Mouse (Mus musculus) right cerebral cortex, postnatal 4 days (tissue): Measurements from ENCODE around the gene Drc3.

Source experiments
- DNase-seq: peaks from one replicate; pipeline ENCODE4 v3.0.0-alpha.2; 2022

Drc3 gene

DNA sequence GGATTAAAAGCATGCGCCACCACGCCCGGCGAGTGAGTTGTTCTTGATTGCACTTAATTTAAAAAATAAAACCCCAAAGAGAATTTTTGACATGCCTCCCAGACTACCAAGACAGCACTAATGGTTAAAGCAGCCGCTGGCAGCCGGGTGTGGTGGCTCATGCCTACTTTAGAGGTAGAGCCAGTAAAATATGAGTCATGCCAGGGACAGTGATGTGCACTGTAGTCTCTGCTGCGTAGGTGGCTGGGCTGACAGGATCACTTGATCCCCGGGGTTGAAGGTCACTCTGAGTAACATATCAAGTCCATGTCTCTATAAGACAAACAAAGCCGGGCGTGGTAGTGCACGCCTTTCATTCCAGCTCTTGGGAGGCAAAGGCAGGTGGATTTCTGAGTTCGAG lies 13.8 kb upstream of the Drc3 start:
- DNase-seq: no peak

- DNase-seq: no peak
Observed at GRCm38 (mm10) chr11:60345868-60346267, 7.3 kb upstream of the Drc3 start.

- DNase-seq: no peak
Observed at GRCm38 (mm10) chr11:60346537-60346936, 6.6 kb upstream of the Drc3 start.

DNA sequence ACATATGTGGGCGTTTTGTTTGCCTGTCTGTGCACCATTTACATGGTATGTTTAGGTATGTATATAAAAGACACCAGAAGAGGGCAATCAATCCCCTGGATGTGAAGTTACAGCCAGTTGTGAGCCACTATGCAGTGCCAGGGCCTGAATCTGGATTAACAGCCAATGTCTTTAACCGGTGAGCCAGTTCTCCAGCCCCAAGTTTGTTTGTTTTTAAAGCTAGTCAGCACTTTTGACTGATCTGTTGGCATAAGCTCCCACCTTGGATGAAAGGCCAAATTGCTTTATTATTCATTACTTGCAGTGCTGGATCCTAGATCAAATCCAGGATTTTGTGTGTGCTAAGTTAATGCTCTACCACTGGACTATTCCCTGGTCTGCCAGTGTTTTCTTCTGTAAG lies 1.7 kb upstream of the Drc3 start:
- no peak for DNase-seq

GRCm38 (mm10) chr11:60351925-60352371 lies 1.2 kb upstream of the Drc3 start:
- DNase-seq: peak; percentile 19

GRCm38 (mm10) chr11:60355952-60356351 lies 2.8 kb downstream of the Drc3 start:
- DNase-seq: no peak

DNA sequence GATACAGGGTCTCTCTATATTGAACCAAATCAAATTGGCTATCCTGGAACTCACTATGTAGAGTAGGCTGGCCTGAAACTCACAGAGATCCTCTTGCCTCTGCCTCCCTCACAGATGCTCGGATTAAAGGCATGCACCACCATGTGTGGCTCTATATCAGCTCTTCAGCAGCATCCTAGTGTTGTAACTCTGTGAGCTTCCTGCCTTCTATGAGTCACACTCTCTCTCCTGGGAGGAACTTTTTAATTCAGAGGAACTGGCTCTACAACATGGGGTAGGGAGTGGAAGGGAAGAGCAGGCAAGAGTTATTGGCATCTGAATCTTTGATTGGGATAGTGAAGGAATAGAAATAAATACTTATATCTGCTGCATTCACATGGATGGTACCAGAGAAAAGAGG lies 4.0 kb downstream of the Drc3 start:
- no peak for DNase-seq

GRCm38 (mm10) chr11:60358548-60358947 lies 5.4 kb downstream of the Drc3 start:
- no peak for DNase-seq

- no peak for DNase-seq
Observed at GRCm38 (mm10) chr11:60359138-60359537, 6.0 kb downstream of the Drc3 start.

DNA sequence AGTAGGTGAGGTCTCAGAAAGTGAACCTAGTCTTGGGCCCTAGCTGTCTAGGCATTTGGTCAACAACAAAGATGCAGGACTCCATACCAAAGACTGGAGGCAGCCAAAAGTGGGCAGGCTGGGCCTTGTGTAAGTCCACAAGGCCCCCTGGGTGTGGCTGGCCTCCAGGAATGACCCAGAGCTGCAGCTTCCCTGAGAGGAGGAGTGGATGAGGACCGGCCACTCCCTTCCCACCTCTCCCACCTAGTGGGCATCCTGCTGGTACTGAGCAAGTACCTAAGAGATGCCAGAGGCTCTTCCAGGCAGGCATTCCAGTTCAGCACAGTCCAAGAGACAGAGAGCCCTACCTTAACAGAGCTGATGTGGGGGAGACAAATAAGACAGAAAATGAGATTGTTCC lies 6.8 kb downstream of the Drc3 start:
- no peak for DNase-seq

GRCm38 (mm10) chr11:60360631-60361201 lies 7.6 kb downstream of the Drc3 start:
- DNase-seq: no peak

DNA sequence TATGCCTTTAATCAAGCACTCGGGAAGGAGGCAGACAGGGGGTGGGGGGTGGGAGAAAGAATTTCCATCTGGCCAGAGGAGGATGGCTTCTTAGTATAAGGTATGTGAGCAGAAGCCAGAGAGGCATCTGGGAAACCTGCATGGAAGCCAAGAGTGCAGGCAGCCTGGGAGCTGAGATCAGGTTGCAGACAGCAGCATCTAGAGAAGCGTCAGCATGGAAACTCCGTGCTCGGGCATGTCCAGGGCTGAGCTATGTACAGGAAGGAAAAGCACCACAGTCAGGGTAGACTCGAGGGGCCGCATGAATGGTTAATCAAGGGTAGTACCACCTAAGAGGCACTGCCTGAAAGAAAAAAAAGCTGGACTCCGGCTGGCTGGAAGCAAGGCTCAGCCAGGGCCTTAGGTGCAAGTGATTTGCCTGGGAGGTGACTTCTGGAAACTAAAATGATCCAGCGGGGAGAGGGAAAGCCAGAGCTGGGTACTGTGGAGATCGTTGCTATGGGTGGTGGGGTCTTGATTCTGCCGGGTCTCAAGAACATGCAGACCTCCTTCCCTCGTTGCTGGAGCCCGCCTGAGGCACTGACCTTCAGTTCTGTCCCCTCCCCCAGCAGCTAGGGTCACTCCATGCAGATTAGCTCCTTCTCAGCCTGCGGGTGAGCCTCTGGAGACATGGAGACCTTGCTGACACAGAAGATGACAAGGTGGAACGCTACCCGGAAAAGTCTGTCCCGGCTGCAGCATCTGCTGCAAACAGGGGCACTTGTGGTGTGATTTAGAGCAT lies 13.3 kb downstream of the Drc3 start:
- DNase-seq: no peak

- no peak for DNase-seq
Observed at GRCm38 (mm10) chr11:60367256-60367655, 14.1 kb downstream of the Drc3 start.

- DNase-seq: no peak
Observed at GRCm38 (mm10) chr11:60368909-60369308, 15.8 kb downstream of the Drc3 start.

GRCm38 (mm10) chr11:60369448-60369847 lies 16.3 kb downstream of the Drc3 start:
- DNase-seq: no peak

DNA sequence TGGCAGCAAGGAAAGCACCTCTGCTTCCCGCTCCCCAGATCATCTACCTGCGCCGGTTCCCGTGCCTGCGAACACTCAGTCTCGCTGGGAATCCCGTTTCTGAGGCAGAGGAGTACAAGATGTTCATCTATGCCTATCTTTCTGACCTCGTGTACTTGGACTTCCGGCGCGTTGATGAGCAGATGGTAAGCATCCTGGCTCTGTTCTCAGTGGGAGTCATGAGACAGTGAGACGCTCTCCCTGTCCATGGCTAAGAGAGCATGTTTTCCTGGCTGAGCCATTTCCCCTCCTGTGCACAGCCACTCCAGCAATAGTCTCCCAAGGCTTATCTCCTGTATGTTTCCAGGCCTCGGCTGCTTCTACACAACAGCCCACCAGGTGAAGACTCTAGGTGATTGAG lies 17.3 kb downstream of the Drc3 start:
- no peak for DNase-seq

DNA sequence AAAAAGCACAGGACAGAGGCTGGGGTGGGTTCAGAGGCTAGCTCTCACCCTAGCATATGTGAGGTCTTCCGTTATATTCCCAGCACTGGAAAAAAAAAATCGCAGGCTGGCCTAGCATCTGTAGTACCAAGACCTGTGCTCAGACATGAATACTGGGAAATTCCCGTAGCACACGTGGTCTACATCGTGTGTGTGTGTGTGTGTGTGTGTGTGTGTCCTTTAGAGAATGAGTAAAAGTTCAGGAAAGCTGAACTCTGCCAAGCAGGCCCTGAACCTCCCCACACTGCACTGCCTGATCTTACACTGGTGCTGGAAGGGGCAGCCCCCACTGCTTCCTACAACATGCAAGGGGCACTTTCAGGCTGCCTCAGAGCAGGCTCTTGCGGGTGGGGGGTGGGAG lies 21.4 kb downstream of the Drc3 start:
- no peak for DNase-seq

DNA sequence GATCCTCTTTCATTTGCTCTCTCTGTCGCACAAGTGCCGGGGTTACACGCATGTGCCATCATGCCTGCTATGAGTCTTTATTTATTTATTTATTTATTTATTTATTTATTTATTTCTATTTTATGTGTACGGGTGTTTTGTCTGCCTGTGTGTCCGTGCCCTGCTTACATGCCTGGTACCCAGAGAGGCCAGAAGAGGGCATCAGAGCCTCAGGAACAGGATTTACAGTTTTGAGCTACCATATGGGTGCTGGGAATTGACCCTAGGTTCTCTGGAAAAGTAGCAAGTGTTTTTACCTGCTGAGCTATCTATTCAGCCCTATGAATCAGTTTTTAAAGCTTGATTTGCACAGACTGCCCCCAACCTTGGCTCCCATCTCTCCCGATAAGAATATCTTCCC lies 30.4 kb downstream of the Drc3 start:
- no peak for DNase-seq

DNA sequence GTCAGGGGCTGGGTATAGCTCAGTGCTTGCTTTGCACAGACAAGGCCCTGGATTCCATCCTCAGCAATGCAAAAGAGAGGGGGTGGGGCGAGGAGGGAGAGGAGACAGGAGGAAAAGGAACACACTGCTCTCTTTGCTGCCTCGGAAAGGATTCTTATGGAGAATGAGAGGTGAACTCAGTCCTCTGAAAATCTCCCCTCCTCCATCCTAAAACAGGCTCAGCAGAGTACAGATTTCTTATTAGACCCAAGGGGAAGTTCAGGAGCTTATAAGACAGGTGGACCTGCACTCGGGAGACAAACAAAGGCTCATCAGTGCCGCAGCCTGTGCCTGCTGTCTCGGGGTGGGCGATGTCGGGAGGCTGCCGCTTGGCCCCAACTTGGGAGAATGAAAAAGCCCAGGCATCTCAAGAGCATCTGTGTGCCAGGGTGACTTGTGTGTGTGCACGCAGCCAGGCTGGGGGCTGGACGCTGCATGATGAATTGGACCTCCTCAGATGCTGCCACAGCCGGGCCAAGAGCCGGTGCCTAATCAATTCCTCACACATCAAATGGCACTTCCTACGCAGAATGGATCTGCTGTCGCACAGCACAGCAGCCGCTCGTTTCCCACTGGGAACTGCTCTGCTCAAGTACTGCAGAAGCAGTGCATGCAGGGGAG lies 31.8 kb downstream of the Drc3 start:
- DNase-seq: peak; percentile 52

- DNase-seq: no peak
Observed at GRCm38 (mm10) chr11:60385946-60386345, 32.8 kb downstream of the Drc3 start.

- no peak for DNase-seq
Observed at GRCm38 (mm10) chr11:60387944-60388343, 34.8 kb downstream of the Drc3 start.

DNA sequence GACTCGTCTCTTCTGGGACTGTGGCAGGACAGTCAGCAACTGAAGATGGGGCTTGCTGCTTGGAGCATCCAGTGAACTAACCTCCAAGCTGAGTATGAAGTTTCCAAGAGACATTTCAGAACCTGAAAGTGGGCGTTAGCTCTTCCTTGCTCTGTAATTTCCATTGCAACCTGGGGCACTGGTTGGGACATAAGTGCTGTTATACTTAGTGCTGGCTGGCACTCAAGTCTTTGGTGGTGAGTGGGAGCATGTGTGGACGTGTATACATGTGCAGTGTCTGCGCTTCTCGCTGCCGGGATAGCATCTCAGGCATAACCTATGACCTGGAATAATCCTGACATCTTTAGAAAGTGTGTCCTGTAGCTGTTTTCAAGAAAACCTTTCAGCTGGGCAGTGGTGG lies 38.2 kb downstream of the Drc3 start:
- no peak for DNase-seq

GRCm38 (mm10) chr11:60396546-60396945 lies 43.4 kb downstream of the Drc3 start:
- DNase-seq: peak; percentile 55

DNA sequence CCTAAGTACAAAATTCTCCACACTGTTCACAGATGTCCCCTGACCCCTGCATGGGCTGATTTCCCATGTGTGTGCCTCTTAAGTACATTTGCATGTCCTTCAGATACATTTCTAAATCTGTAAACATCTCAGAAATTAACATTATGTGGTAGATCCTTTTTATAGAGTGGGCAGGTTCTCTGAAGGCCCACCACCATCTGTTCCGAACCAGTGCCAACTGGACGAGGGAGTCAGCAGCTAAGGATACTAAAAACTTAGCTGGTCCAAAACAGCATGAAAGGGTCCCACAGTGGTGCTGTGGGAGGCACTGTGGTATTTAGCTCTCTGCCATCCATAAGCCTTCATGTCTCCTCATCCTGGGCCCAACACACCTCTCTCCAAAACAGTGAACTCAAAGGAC lies 44.0 kb downstream of the Drc3 start:
- DNase-seq: no peak
